Mouse (Mus musculus) effector memory CD4-positive, alpha-beta T cell, adult 5 months (primary cell): ENCODE data around the gene Slf2. TPM values are rescaled to one million over a fixed set of nuclear protein-coding genes. Genes with fewer than 3 reads are reported as not detected.

ENCODE experiments used
- polyA plus RNA-seq: library from polyadenylated mRNA; unstranded; fragments of 100-300 nt; shearing (Covaris generic); gene quantifications from one replicate; pipeline ENCODE4 v1.2.1, GENCODE M21; 2017

Gene Slf2
- 34.3 TPM for polyA plus RNA-seq

GRCm38 (mm10) chr19:44930744-44931453 is at the start of gene Slf2:
Gene Slf2, plus strand, starts transcription at chr19:44931151.

GRCm38 (mm10) chr19:44988831-44989566 is 58.0 kb downstream of the Slf2 start, which contains the start of gene Sema4g:
Gene Sema4g, plus strand, starts transcription at chr19:44989101.

GRCm38 (mm10) chr19:45005444-45005843 is 74.5 kb downstream of the Slf2 start, which contains the start of gene Twnk:
Gene Twnk, plus strand, starts transcription at chr19:45005663.

GRCm38 (mm10) chr19:45005957-45006712 is 75.2 kb downstream of the Slf2 start, which contains the start of gene Mrpl43:
Gene Mrpl43, minus strand, starts transcription at chr19:45006442.

GRCm38 (mm10) chr19:45014335-45014971 is 83.5 kb downstream of the Slf2 start, which contains the start of gene Lzts2:
Gene Lzts2, plus strand, starts transcription at chr19:45014414.

Other genes starting within 250 kb of the Slf2 start
- not detected for gene Pax2, start 175.1 kb upstream of the Slf2 start, polyA plus RNA-seq
- not detected for gene Sema4g, start 58.0 kb downstream of the Slf2 start, polyA plus RNA-seq
- 7.0 TPM for gene Twnk, start 74.5 kb downstream of the Slf2 start, polyA plus RNA-seq
- 31.6 TPM for gene Mrpl43, start 75.3 kb downstream of the Slf2 start, polyA plus RNA-seq
- gene Lzts2, start 83.3 kb downstream of the Slf2 start, polyA plus RNA-seq = 3.9 TPM
- not detected for gene Pdzd7, start 114.6 kb downstream of the Slf2 start, polyA plus RNA-seq
- 52.3 TPM for gene Sfxn3, start 116.4 kb downstream of the Slf2 start, polyA plus RNA-seq
- 0.36 TPM for gene Kazald1, start 144.1 kb downstream of the Slf2 start, polyA plus RNA-seq
- gene Tlx1, start 219.5 kb downstream of the Slf2 start, polyA plus RNA-seq = not detected